Mouse (Mus musculus) cerebral cortex, adult 2 months (tissue): ENCODE results near the gene 4931409K22Rik.

Experiments
- WGBS: fragments of 180-500 bp; shearing (Covaris S2); methylation state at CpG from one replicate; pipeline ENCODE4 v1.1.7; 2018; 5-methylcytosine and 5-hydroxymethylcytosine counted together

The 4931409K22Rik gene

DNA sequence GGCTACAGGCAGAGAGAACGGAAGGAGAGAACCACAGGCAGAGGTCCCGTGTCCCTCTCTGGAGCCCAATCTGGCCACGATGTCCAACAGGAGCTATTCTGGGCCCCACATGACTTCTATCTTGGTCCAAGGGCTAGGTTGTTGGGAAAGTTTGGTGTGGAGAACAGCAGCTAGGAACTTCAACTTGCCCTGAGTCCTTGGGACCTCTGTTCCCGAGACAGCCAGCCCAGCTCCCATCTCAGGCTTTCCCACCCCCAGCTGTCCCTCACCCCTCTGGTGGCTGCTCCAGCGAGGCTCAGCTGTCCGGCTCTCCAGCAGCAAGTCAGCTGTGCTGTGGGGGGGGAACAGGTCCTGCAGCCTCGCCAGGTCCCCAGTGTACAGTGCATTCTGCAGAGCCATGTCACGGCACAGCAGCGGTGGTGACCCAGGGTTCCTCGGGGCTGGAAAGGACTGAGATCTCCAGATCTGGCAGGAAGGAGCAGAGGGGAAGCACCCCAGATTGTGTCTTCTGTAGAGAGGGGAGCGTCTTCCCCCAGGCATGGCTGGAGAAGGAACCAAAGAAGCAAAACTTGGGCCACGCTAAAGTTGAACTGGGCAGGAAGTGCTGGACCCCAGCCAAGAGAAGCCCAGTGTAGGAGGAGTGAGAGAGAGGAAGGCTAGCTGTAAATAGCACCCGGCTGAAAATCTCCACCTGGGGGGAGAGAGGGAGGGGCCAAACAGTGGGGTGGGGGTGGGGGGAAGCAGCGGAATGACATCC is 16.0 kb downstream of the 4931409K22Rik start, which contains the start of gene Asb10:
TSS of gene Asb10 (minus strand) at position 592 of the 757 bp plus-strand sequence.
- WGBS: 50% methylated on average over 14 of the region's 14 CpGs

- 91% methylated on average over 22 of the region's 22 CpGs for WGBS
These were observed 16.9 kb downstream of the 4931409K22Rik start for GRCm38 (mm10) chr5:24539571-24540296.

- WGBS: 74% methylated on average over 16 of the region's 16 CpGs
These were observed 19.0 kb downstream of the 4931409K22Rik start for GRCm38 (mm10) chr5:24537618-24538017.

DNA sequence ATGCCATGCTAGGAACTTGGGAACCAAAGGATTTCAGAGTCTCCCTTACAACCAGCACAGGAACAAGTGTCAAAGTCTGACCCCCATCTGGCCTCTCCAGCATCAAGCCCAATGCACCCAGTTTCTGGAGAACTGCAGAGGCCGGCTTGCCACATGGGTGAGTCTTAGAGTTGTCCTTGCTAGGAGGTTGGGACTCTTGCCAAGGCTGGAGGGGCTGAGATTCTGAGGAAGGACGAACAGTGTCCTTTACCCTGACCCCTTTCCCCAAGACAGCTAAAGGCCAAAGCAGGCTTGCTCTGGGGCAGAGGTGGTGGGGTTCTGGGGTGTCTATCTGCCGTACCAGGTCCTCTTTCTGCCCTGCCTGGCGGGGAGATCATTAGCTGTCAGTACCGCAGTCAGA is 20.1 kb downstream of the 4931409K22Rik start:
- WGBS: 81% methylated on average over 5 of the region's 5 CpGs

DNA sequence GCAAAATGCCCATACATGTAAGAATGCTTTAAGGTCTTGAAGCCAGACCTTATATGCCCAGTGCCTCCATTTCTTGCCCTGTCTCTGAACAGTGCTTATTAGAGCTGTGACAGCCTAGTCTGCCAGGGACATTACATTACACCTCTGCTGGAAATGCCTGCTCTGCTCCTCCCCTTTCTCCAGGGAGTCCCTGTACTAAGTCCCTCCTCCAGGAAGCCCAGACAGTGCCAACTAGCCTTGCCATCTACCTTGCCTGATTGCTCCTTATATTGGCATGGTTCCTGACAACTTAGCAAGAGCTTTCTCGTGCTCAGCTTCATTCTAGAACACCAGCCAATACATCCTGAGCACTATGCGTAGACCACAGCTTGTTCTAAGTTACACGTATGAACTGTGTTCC is 20.9 kb downstream of the 4931409K22Rik start:
- WGBS: 85% methylated on average over 3 of the region's 3 CpGs

GRCm38 (mm10) chr5:24534292-24534691 is 22.3 kb downstream of the 4931409K22Rik start:
- 64% methylated on average over 5 of the region's 5 CpGs for WGBS

GRCm38 (mm10) chr5:24533391-24533790 is 23.2 kb downstream of the 4931409K22Rik start:
- 72% methylated on average over 11 of the region's 11 CpGs for WGBS

GRCm38 (mm10) chr5:24530042-24530689 is 26.4 kb downstream of the 4931409K22Rik start:
- WGBS: 19% methylated on average over 24 of the region's 24 CpGs

- 47% methylated on average over 6 of the region's 6 CpGs for WGBS
These were observed 28.8 kb downstream of the 4931409K22Rik start for GRCm38 (mm10) chr5:24527780-24528179.

GRCm38 (mm10) chr5:24526889-24527230 is 29.7 kb downstream of the 4931409K22Rik start, which contains the start of gene Gbx1:
Gene Gbx1, minus strand, starts transcription at chr5:24527202.
- WGBS: under 1% methylated on average over 46 of the region's 49 CpGs

- under 1% methylated on average over 91 of the region's 109 CpGs for WGBS
These were observed 30.3 kb downstream of the 4931409K22Rik start for GRCm38 (mm10) chr5:24526190-24526888.

GRCm38 (mm10) chr5:24525360-24526189 is 31.0 kb downstream of the 4931409K22Rik start:
- WGBS: 10% methylated on average over 34 of the region's 34 CpGs

DNA sequence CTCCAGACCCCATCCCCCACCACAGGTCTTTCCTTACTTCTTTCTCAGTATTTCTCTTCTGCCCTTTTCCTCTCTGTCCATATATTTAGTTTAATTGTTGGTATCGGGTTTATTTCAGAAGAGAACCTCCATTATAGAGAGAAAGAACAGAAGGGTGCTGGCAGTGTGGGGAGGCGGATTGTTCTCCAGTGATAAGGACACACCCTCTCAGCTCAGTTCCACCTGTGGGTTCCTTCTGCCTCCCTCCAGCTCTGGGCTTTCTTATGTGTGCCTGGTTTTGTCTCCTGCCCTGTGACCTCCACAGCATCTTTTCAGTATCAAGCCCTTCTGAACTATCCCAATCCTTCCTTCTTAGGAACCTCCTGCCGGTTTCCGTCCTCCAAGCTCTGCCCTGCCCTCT is 32.1 kb downstream of the 4931409K22Rik start:
- 33% methylated on average over 4 of the region's 4 CpGs for WGBS

GRCm38 (mm10) chr5:24523806-24524205 is 32.8 kb downstream of the 4931409K22Rik start:
- 77% methylated on average over 8 of the region's 8 CpGs for WGBS

DNA sequence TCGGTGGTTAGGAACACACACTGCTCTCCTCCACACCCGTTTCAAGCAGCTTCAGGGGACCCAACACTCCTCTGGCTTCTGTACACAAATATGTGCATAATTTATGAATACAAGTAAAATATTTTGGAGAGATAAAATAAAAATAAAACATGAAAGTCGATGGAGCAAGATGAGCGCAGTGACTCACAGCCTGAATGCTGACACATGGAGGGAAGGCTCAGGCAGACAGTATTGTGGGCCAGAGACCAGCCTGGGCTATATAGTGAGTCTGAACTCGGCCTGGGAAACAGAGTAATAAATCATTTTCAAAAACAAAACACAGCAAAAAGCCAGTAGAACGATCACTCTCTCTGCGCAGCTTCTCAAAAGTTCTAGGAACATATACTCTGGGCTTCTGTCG is 35.2 kb downstream of the 4931409K22Rik start:
- 74% methylated on average over 8 of the region's 8 CpGs for WGBS

DNA sequence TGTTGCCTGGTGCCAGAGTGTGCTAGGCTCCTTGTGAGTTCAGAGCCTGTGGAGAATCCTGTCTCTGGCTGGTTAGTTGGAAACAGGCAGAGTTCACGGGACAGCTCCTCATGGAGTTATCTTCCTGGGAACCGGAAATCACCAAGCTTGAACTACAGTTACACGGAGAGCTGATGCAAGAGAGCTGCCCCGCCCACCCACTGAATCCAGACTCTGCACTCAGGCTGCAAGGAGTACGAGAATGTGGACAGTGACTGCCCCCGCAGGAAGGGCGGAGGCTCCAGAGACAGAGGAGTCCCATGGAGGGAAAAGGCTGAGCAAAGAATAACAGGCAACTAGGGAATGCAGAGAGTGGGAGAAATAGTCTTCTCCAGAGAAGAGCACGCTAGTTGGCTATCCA is 44.3 kb downstream of the 4931409K22Rik start:
- WGBS: 56% methylated on average over 8 of the region's 8 CpGs

GRCm38 (mm10) chr5:24510635-24511034 is 46.0 kb downstream of the 4931409K22Rik start:
- 54% methylated on average over 11 of the region's 11 CpGs for WGBS

DNA sequence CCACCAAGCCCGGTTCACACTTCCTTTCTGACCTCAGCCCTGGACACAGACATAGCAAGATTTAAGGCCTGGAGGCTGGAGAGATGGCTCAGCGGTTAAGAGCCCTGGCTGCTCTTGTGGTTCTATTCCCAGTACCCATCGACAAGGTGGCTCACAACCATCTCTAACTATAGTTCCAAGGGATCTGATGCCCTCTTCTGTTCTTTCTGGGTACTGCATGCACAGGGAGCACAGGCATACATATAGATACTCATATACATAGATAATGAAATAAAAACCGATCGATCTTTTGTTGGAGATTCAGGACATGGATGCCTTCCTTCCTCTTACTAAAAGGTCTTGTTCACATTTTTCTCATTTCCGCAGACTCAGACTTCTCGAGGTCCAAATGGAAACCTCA is 48.2 kb downstream of the 4931409K22Rik start:
- 93% methylated on average over 7 of the region's 7 CpGs for WGBS

DNA sequence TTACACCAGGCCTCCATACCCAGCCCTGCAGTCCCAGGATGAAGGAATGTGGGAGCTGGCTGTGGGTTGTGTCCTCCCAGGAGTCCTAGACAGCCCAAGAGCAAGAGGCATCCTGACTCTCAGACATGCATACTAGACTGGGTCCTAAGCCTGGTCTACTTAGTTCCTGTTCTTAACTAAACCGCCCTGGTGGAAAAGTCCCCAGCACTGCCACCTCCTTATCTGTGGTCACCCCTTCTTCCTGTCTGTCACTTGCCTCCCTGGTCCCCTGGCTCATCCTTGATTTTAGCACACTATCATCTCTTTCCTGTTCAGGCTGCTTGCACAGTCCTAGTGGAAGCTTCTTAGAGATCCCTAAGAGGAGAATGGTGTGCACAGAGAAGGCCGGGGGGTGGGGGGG is 51.1 kb downstream of the 4931409K22Rik start:
- 56% methylated on average over 2 of the region's 2 CpGs for WGBS

GRCm38 (mm10) chr5:24502786-24503185 is 53.8 kb downstream of the 4931409K22Rik start:
- WGBS: 83% methylated on average over 4 of the region's 4 CpGs

- 66% methylated on average over 11 of the region's 11 CpGs for WGBS
These were observed 55.8 kb downstream of the 4931409K22Rik start for GRCm38 (mm10) chr5:24500851-24501250.
